In genomic region chr6:97759301-97759700, GRCm38 (mm10) we compare ENCODE assay signal across 10 mouse cellular contexts. TPM values are rescaled to one million over a fixed set of nuclear protein-coding genes. Genes with fewer than 3 reads are reported as not detected.
DNase-seq lines count a peak whose midpoint lies in the region; ATAC-seq and TF ChIP-seq lines count a peak whose summit lies in the region.
"Had no signal": no experiment of that assay in that cellular context is flagged by ENCODE, and none has a peak within 500 bp of the region (broad histone marks: within the 10 kb centered on the region; RNA-seq: fewer than 3 reads in every experiment).

No protein-coding gene starts in this region.

- peak; percentile 69 for DNase-seq in MN1 (ENCODE audit: low spot score)
- peak; percentile 26 for DNase-seq in cerebellum, adult 9-11 months
- DNase-seq in heart, postnatal 10 days = peak; percentile 54 to 72
- peak; percentile 28 to 55 for DNase-seq in left cerebral cortex, adult 2 months (ENCODE audit: extremely low spot score in 1 of 2, low spot score in 2 of 2)
- DNase-seq in midbrain, embryonic 14.5 days = peak; percentile 80
- peak; percentile 16 for DNase-seq in testis, postnatal 14 days (ENCODE audit: low spot score)

- no peaks in the 10 kb centered on the region for H3K9me3 ChIP-seq in intestine, postnatal 0 days (ENCODE audit: control insufficient read depth)
- H3K9me3 ChIP-seq in intestine, embryonic 15.5 days = no peaks in the 10 kb centered on the region
- H3K9me3 ChIP-seq in midbrain, embryonic 14.5 days (ENCODE audit: control insufficient read depth, low read length) = no peaks in the 10 kb centered on the region
- H3K9me3 ChIP-seq: embryonic facial prominence, embryonic 12.5 days had no signal

- no peak overlapping the region for H3K4me2 ChIP-seq in intestine, postnatal 0 days (replicated peaks; ENCODE audit: low read depth)
- no peak overlapping the region for H3K4me2 ChIP-seq in intestine, embryonic 15.5 days (replicated peaks)
- H3K4me2 ChIP-seq in midbrain, embryonic 14.5 days (ENCODE audit: low read length) = no peak overlapping the region
- H3K4me2 ChIP-seq: embryonic facial prominence, embryonic 12.5 days had no signal

- H3K27ac ChIP-seq in intestine, postnatal 0 days (ENCODE audit: low read depth, low read length) = no peak overlapping the region
- H3K27ac ChIP-seq in intestine, embryonic 15.5 days = no peak overlapping the region
- no peak overlapping the region for H3K27ac ChIP-seq in left cerebral cortex, adult 2 months
- no peak overlapping the region for H3K27ac ChIP-seq in midbrain, embryonic 14.5 days (replicated peaks; ENCODE audit: low read depth, low read length)
- H3K27ac ChIP-seq: embryonic facial prominence, embryonic 12.5 days; macrophage had no signal

- TF ChIP-seq CTCF in intestine, postnatal 0 days (IDR thresholded peaks at IDR 0.05; ENCODE audit: low read depth) = peak; percentile 89
- TF ChIP-seq CTCF in left cerebral cortex, adult 2 months (IDR thresholded peaks at IDR 0.05) = peak; percentile 79

- H3K4me3 ChIP-seq in intestine, postnatal 0 days (ENCODE audit: low read depth, low read length) = no peak overlapping the region
- H3K4me3 ChIP-seq in intestine, embryonic 15.5 days (replicated peaks) = no peak overlapping the region
- H3K4me3 ChIP-seq in left cerebral cortex, adult 2 months = no peak overlapping the region
- no peak overlapping the region for H3K4me3 ChIP-seq in midbrain, embryonic 14.5 days (replicated peaks; ENCODE audit: low read depth, low read length)
- H3K4me3 ChIP-seq: embryonic facial prominence, embryonic 12.5 days had no signal

- H3K4me1 ChIP-seq in intestine, postnatal 0 days (replicated peaks; ENCODE audit: control insufficient read depth, insufficient read depth, low read length) = no peaks in the 10 kb centered on the region
- 0 out of 2 replicates have a peak, but pooled peaks cover 3% of the 10 kb centered on the region for H3K4me1 ChIP-seq in intestine, embryonic 15.5 days (replicated peaks)
- peaks cover 5% of the 10 kb centered on the region; the same call in 1 of the 2 replicates for H3K4me1 ChIP-seq in midbrain, embryonic 14.5 days (ENCODE audit: control insufficient read depth, insufficient read depth, low read length)
- H3K4me1 ChIP-seq: embryonic facial prominence, embryonic 12.5 days had no signal

- no peaks in the 10 kb centered on the region for H3K36me3 ChIP-seq in intestine, postnatal 0 days (ENCODE audit: control insufficient read depth, insufficient read depth)
- H3K36me3 ChIP-seq in intestine, embryonic 15.5 days = no peaks in the 10 kb centered on the region
- no peaks in the 10 kb centered on the region for H3K36me3 ChIP-seq in midbrain, embryonic 14.5 days (ENCODE audit: control insufficient read depth, insufficient read depth, low read length)
- H3K36me3 ChIP-seq: embryonic facial prominence, embryonic 12.5 days had no signal

- intact Hi-C loops in heart, postnatal 10 days (cut with DNase I) = loop anchor here (1.0 to 5.0 kb wide), 2 partner anchors 244 to 623 kb away; no protein-coding TSS in a partner anchor
- intact Hi-C loops in left cerebral cortex, adult 2 months (cut with DNase I) = loop anchor here (2.0 kb wide), 1 partner anchor 96 kb away; no protein-coding TSS in a partner anchor

- 5% methylated on average over 4 of the region's 4 CpGs for WGBS in intestine, postnatal 0 days
- WGBS in intestine, embryonic 15.5 days = 14% methylated on average over 4 of the region's 4 CpGs
- 17% methylated on average over 4 of the region's 4 CpGs for WGBS in midbrain, embryonic 14.5 days

- H3K9ac ChIP-seq in intestine, postnatal 0 days (ENCODE audit: low read depth, low read length) = no peak overlapping the region
- no peak overlapping the region for H3K9ac ChIP-seq in intestine, embryonic 15.5 days
- no peak overlapping the region for H3K9ac ChIP-seq in midbrain, embryonic 14.5 days (replicated peaks; ENCODE audit: low read length)
- H3K9ac ChIP-seq: embryonic facial prominence, embryonic 12.5 days had no signal

- no peak for ATAC-seq in intestine, postnatal 0 days
- no peak for ATAC-seq in intestine, embryonic 15.5 days
- no peak for ATAC-seq in midbrain, embryonic 14.5 days (ENCODE audit: low FRiP score, low TSS enrichment)

- no peaks in the 10 kb centered on the region for H3K27me3 ChIP-seq in intestine, postnatal 0 days (replicated peaks; ENCODE audit: control insufficient read depth, insufficient read depth, low read length)
- no peaks in the 10 kb centered on the region for H3K27me3 ChIP-seq in intestine, embryonic 15.5 days (replicated peaks)
- H3K27me3 ChIP-seq in midbrain, embryonic 14.5 days (ENCODE audit: control insufficient read depth, insufficient read depth, low read length) = no peaks in the 10 kb centered on the region
- H3K27me3 ChIP-seq: embryonic facial prominence, embryonic 12.5 days had no signal

RNA-seq across cellular contexts. Expression of gene Mitf, which starts 47.6 kb away (rescaled TPM):
- 0.74 and 0.85 TPM in 2 replicates for polyA plus RNA-seq in intestine, postnatal 0 days (2015; fragmentation: Nextera tagmentation; extraction: Ambion mirVana)
- polyA plus RNA-seq in intestine, embryonic 15.5 days (2015; fragmentation: Nextera tagmentation; extraction: Ambion mirVana) = 0.90 and 1.2 TPM in 2 replicates
- total RNA-seq in heart, postnatal 10 days (2021) = 10 to 100 TPM; 54.0 to 58.1 TPM
- total RNA-seq in left cerebral cortex, adult 2 months (2021) = 1 to 10 TPM; 7.8 to 8.2 TPM
- 0.67 and 0.74 TPM in 2 replicates for polyA plus RNA-seq in midbrain, embryonic 14.5 days (2014; fragmentation: Nextera tagmentation; extraction: Ambion mirVana)

Comparison
In these comparisons a context has a peak if more than half of its experiments do, and no peak if none do; other contexts are left out.
1. DNase-seq: peak in every context shown above with its lines; median percentile 80 in midbrain, embryonic 14.5 days; 69 in MN1; 63 in heart, postnatal 10 days; 42 in left cerebral cortex, adult 2 months; 26 in cerebellum, adult 9-11 months; 16 in testis, postnatal 14 days.